Mouse (Mus musculus) thymus, adult 2 months (tissue): ENCODE data around the gene Map2k1.

Source experiments
- CTCF ChIP-seq: fragments of 200-500 bp; IDR thresholded peaks from 2 replicates; pipeline ENCODE4 v1.5.1; 2012; ENCODE audit warnings: mild to moderate bottlenecking, control low read depth, low read length, moderate library complexity, borderline replicate concordance; ENCODE audit not compliant: control insufficient read depth, poor library complexity, insufficient read depth; ENCODE audit errors: extremely low read depth
- POLR2A ChIP-seq: fragments of 200-500 bp; IDR thresholded peaks from 2 replicates; pipeline ENCODE4 v1.6.1; 2012; ENCODE audit warnings: mild to moderate bottlenecking, low read length, control low read depth, moderate library complexity; ENCODE audit not compliant: control insufficient read depth, poor library complexity, insufficient read depth; ENCODE audit errors: extremely low read depth

- TF ChIP-seq POLR2A (no peak), CTCF (no peak)
Observed at GRCm38 (mm10) chr9:64278665-64279310, 25.4 kb upstream of the Map2k1 start.
